Mouse (Mus musculus) ES-Bruce4 (cell line): ENCODE data around the gene Rbpj. TPM values are rescaled to one million over a fixed set of nuclear protein-coding genes. Genes with fewer than 3 reads are reported as not detected.

Experiments
- H3K27ac ChIP-seq: 2 replicates; pipeline ENCODE4 v1.5.1; 2012; ENCODE audit warnings: low read length, inconsistent platforms; ENCODE audit not compliant: insufficient read depth
- H3K27me3 ChIP-seq: 2 replicates; pipeline ENCODE4 v1.6.1; 2012; ENCODE audit warnings: mild to moderate bottlenecking, low read length, inconsistent platforms; ENCODE audit not compliant: control insufficient read depth, poor library complexity, insufficient read depth, severe bottlenecking
- H3K36me3 ChIP-seq: 2 replicates; pipeline ENCODE4 v1.6.1; 2012; ENCODE audit warnings: inconsistent platforms, mild to moderate bottlenecking, low read length, moderate library complexity; ENCODE audit not compliant: control insufficient read depth, poor library complexity, insufficient read depth, severe bottlenecking
- H3K4me1 ChIP-seq: one replicate; pipeline ENCODE4 v1.8.1; 2011; ENCODE audit warnings: low read length; ENCODE audit not compliant: control insufficient read depth, insufficient read depth
- H3K4me3 ChIP-seq: 2 replicates; pipeline ENCODE4 v1.5.1; 2011; ENCODE audit warnings: low read depth, mild to moderate bottlenecking, low read length
- H3K9ac ChIP-seq: 2 replicates; pipeline ENCODE4 v1.6.1; 2012; ENCODE audit warnings: low read depth, mild to moderate bottlenecking, inconsistent platforms; ENCODE audit not compliant: poor library complexity, severe bottlenecking
- H3K9me3 ChIP-seq: replicated peaks from 2 replicates; pipeline ENCODE4 v1.6.1; 2012; ENCODE audit warnings: mild to moderate bottlenecking, low read length, inconsistent platforms; ENCODE audit not compliant: control insufficient read depth, poor library complexity, insufficient read depth, severe bottlenecking
- CTCF ChIP-seq: IDR thresholded peaks from one replicate; pipeline ENCODE4 v1.8.1; 2011; ENCODE audit warnings: low read depth, low read length
- EP300 ChIP-seq: IDR thresholded peaks from 2 replicates; pipeline ENCODE4 v1.6.1; 2011; ENCODE audit warnings: low read depth, low read length; ENCODE audit not compliant: insufficient read depth
- POLR2A ChIP-seq: IDR thresholded peaks from one replicate; pipeline ENCODE4 v1.8.1; 2011; ENCODE audit warnings: low read length; ENCODE audit not compliant: insufficient read depth
- polyA plus RNA-seq: library from polyadenylated mRNA; stranded (reverse); fragments of >200 nt; gene quantifications from 2 replicates; pipeline ENCODE4 v1.2.4, GENCODE M21; 2011; ENCODE audit warnings: low read depth; ENCODE audit not compliant: missing spikeins, insufficient read depth, insufficient read length

The Rbpj gene
- polyA plus RNA-seq, 1 experiment, result 339 TPM

DNA sequence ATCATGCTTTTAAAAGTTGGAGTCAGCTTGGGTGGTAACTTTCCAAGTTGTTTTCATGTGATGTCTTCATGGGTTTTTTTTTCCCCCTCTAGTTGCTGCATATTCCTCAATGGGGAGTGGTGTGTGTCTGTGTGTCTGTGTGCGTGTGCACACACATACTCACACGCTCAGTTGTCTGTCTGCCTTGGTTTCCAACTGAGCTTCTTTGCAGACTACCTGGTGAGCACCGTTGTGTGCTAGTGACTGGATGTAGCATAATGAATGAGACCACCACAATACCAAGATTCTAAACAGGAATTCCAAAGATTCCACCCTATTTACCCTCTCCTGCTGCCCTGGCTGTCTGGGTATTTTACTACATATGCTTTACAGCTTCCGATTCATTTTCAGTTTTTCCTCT lies 86.0 kb downstream of the Rbpj start:
- Histone ChIP-seq H3K9ac (no peak overlapping the region), H3K27ac (peak overlapping the region; percentile 86)
- TF ChIP-seq EP300 (peak; percentile 81), CTCF (no peak)

DNA sequence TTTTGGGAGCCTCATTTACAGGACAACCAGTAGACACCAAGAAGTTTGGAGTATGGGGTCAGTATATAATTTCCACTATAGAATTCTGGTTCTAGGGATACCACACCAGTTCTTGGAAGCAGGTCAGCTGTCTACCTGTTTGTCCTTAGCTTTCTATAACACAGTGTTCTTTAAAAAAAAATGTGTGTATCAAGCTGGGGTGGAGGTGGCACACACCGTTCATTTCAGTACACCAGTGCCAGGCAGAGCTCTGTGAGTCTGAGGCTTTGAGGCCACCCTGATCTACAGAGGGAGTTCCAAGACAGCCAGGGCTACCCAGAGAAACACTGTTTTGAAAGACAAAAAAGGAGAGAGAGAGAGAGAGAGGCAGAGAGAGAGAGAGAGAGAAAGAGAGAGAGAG lies 87.3 kb downstream of the Rbpj start:
- TF ChIP-seq CTCF (no peak), POLR2A (no peak)
- Histone ChIP-seq H3K27me3 (no peaks in the 10 kb centered on the region), H3K9me3 (no peaks in the 10 kb centered on the region), H3K9ac (peak overlapping the region; percentile 21; the same call in 1 of the 2 replicates), H3K27ac (peak overlapping the region; percentile 86), H3K4me3 (no peak overlapping the region), H3K36me3 (peaks cover 9% of the 10 kb centered on the region), H3K4me1 (peaks cover 6% of the 10 kb centered on the region)

More for the DNA sequence above, 86.0 kb downstream of the Rbpj start:
- H3K36me3 ChIP-seq, result no peaks in the 10 kb centered on the region
- no peak overlapping the region for H3K4me3 ChIP-seq
- H3K9me3 ChIP-seq, result no peaks in the 10 kb centered on the region
- peaks cover 6% of the 10 kb centered on the region for H3K4me1 ChIP-seq
- no peaks in the 10 kb centered on the region for H3K27me3 ChIP-seq

- peak overlapping the region; percentile 86 for H3K27ac ChIP-seq
- TF ChIP-seq EP300 (0 out of 2 replicates have a peak, but pooled peaks have one; percentile 68), CTCF (no peak)
Measured at GRCm38 (mm10) chr5:53554180-53554579, 88.2 kb downstream of the Rbpj start.

DNA sequence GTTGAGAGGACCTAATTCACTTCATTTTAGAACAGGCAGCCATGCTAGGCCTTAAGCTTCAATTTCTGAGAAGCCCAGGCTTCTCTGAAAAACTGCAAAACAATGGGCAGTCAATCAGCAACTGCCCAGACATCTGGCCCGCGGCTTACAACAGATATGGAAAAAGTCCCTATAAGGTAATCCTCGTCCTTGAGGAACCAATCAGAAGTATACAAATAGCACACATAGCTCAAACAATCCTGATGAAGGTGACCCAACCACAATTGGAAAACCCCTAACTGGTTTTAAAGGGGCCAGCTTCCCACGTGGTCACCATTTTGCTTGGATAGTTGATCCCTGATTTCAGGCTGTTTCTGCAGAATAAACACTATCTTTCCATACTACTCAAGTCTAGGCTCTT lies 89.0 kb downstream of the Rbpj start:
- peak overlapping the region; percentile 97; the same call in 1 of the 2 replicates for H3K4me3 ChIP-seq
- no peaks in the 10 kb centered on the region for H3K27me3 ChIP-seq
- H3K4me1 ChIP-seq, result peaks cover 6% of the 10 kb centered on the region
- H3K27ac ChIP-seq, result peak overlapping the region; percentile 100
- H3K9ac ChIP-seq, result peak overlapping the region; percentile 87
- TF ChIP-seq CTCF (no peak), EP300 (peak; percentile 89)
- H3K36me3 ChIP-seq, result peaks cover 9% of the 10 kb centered on the region
- no peaks in the 10 kb centered on the region for H3K9me3 ChIP-seq

More at GRCm38 (mm10) chr5:53554180-53554579, 88.2 kb downstream of the Rbpj start:
- peaks cover 9% of the 10 kb centered on the region for H3K36me3 ChIP-seq
- no peak overlapping the region for H3K4me3 ChIP-seq
- peak overlapping the region; percentile 87; the same call in 1 of the 2 replicates for H3K9ac ChIP-seq
- H3K9me3 ChIP-seq, result no peaks in the 10 kb centered on the region
- H3K27me3 ChIP-seq, result no peaks in the 10 kb centered on the region
- H3K4me1 ChIP-seq, result peaks cover 6% of the 10 kb centered on the region

- Histone ChIP-seq H3K27ac (peak overlapping the region; percentile 100), H3K27me3 (no peaks in the 10 kb centered on the region), H3K9me3 (no peaks in the 10 kb centered on the region), H3K9ac (peak overlapping the region; percentile 93), H3K4me3 (peak overlapping the region; percentile 97), H3K36me3 (peaks cover 9% of the 10 kb centered on the region), H3K4me1 (peaks cover 6% of the 10 kb centered on the region)
- no peak for TF ChIP-seq CTCF
- peak; percentile 95 for TF ChIP-seq EP300
Measured at GRCm38 (mm10) chr5:53555474-53555873, 89.5 kb downstream of the Rbpj start.

DNA sequence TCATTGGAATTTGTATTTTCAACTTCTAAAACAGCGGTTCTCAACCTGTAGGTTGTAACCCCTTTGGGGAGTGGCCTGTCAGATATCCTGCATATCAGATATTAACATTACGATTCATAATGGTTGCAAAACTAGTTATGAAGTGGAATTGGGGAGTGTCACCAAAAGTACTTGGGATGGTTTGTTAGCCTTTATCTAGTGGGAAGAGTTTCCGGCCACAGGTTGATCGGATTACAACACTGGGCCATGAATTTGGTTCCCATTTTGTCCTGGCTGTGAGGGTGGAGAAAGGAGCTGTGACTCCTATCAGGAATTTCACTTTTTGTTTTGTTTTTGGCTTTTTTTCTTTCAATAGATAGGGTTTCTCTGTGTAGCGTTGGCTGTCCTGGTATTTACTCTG lies 90.0 kb downstream of the Rbpj start:
- Histone ChIP-seq H3K4me3 (peak overlapping the region; percentile 97), H3K4me1 (peaks cover 6% of the 10 kb centered on the region), H3K36me3 (peaks cover 11% of the 10 kb centered on the region), H3K27me3 (no peaks in the 10 kb centered on the region), H3K27ac (peak overlapping the region; percentile 100), H3K9me3 (no peaks in the 10 kb centered on the region), H3K9ac (peak overlapping the region; percentile 93)
- TF ChIP-seq CTCF (no peak), EP300 (no peak), POLR2A (no peak)
